Mouse (Mus musculus): ENCODE results near the gene Atp5h. TPM values are rescaled to one million over a fixed set of nuclear protein-coding genes. Genes with fewer than 3 reads are reported as not detected.
"Not testable (repeated sequence)": the region's sequence is repeated elsewhere in the genome, so short reads cannot be mapped to it uniquely, and the experiment has no call there.

Gene Atp5h
- 787 and 840 TPM in 2 replicates for polyA plus RNA-seq (2015; fragmentation: Nextera tagmentation; extraction: Ambion mirVana)

GRCm38 (mm10) chr11:115419531-115420237 is at the start of gene Atp5h, which contains the start of gene Kctd2:
Atp5h (minus strand) TSS chr11:115419962.
Kctd2 (plus strand) TSS chr11:115420128.
- Histone ChIP-seq H3K27me3 (no peaks in the 10 kb centered on the region), H3K4me3 (peak within 1 kb of the TSS; percentile 96), H3K27ac (peak within 1 kb of the TSS; percentile 91), H3K9ac (peak within 1 kb of the TSS; percentile 97), H3K4me1 (peaks cover 32% of the 10 kb centered on the region), H3K4me2 (peak within 1 kb of the TSS; percentile 93), H3K9me3 (no peaks in the 10 kb centered on the region), H3K36me3 (peaks cover 26% of the 10 kb centered on the region)
- under 1% methylated on average over 53 of the region's 56 CpGs for WGBS
- ATAC-seq (ENCODE audit: borderline replicate concordance, extremely low read depth, low FRiP score, low TSS enrichment), result peak; percentile 97

- WGBS, result 22% methylated on average over 4 of the region's 4 CpGs
- H3K9me3 ChIP-seq, result no peaks in the 10 kb centered on the region
- no peak overlapping the region for H3K27ac ChIP-seq
- no peak overlapping the region for H3K4me2 ChIP-seq
- H3K27me3 ChIP-seq, result no peaks in the 10 kb centered on the region
- no peak overlapping the region for H3K9ac ChIP-seq
- no peak for ATAC-seq (ENCODE audit: borderline replicate concordance, extremely low read depth, low FRiP score, low TSS enrichment)
- no peaks in the 10 kb centered on the region for H3K36me3 ChIP-seq
- no peak overlapping the region for H3K4me3 ChIP-seq
- H3K4me1 ChIP-seq, result no peaks in the 10 kb centered on the region
Measured at GRCm38 (mm10) chr11:115467217-115467618, 47.5 kb upstream of the Atp5h start.

GRCm38 (mm10) chr11:115464851-115465250 is 45.1 kb upstream of the Atp5h start:
- H3K36me3 ChIP-seq, result no peaks in the 10 kb centered on the region
- no peak overlapping the region for H3K4me2 ChIP-seq
- no peak for ATAC-seq (ENCODE audit: borderline replicate concordance, extremely low read depth, low FRiP score, low TSS enrichment)
- no peaks in the 10 kb centered on the region for H3K4me1 ChIP-seq
- H3K9ac ChIP-seq, result no peak overlapping the region
- WGBS, result 80% methylated on average over 8 of the region's 8 CpGs
- H3K27ac ChIP-seq, result no peak overlapping the region
- no peaks in the 10 kb centered on the region for H3K27me3 ChIP-seq
- H3K9me3 ChIP-seq, result no peaks in the 10 kb centered on the region
- no peak overlapping the region for H3K4me3 ChIP-seq

DNA sequence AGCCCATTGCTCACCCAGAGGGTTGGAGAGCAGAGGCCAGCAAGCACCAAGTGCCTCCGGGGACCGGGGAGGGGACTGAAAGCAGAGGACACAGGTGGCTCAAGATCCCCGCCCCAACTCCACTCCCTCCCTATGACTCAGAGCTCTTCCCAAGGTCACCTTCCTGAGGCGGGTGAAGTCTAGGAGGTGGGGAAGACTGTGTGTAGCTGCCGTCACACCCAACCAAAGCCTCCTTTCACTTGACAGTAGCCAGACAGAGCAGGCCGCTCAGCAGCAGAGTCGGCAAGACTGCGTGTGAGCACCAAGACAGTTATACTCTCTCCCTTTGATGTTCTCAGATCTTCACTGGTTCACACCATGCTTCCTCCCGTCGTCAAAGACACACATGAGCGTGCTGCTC is 43.6 kb upstream of the Atp5h start:
- Histone ChIP-seq H3K27ac (no peak overlapping the region), H3K4me2 (no peak overlapping the region), H3K36me3 (no peaks in the 10 kb centered on the region), H3K9me3 (no peaks in the 10 kb centered on the region), H3K9ac (no peak overlapping the region), H3K27me3 (no peaks in the 10 kb centered on the region), H3K4me3 (no peak overlapping the region), H3K4me1 (no peaks in the 10 kb centered on the region)
- 60% methylated on average over 11 of the region's 11 CpGs for WGBS
- no peak for ATAC-seq (ENCODE audit: borderline replicate concordance, extremely low read depth, low FRiP score, low TSS enrichment)

DNA sequence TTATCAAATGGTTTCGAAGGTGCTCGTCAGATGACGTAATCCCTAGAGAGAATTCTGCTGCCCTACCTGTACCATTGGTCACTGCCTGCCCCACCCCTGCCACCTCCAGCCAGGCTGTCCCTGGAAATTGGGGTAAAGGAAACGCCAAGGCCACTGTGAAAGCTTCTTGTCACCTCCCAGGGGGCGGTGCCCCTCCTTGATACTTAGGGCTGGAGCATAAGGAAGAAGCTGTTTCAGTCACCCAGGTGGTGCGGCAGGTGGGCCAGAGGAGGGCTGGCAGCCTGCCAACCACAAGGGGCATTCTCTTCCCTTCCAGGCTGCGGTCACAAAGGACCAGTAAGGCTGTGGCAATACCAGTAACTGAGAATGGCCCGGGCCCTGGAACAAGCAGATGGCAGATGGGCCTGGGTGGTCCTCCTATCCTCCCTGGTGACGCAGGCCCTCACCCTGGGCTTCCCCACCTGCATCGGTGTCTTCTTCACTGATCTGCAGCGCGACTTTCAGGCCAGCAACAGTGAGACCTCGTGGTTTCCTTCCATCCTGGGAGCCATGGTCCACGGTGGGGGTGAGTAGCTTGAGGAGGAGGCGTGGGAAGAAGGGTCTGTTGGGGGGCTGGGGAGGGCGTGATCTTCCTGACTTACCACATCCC is 42.6 kb upstream of the Atp5h start, which contains the start of gene Slc16a5:
Gene Slc16a5 (plus strand): TSS at position 232 of the 649 bp plus-strand sequence.
- no peak within 1 kb of the TSS for H3K27ac ChIP-seq
- H3K9ac ChIP-seq, result no peak within 1 kb of the TSS
- no peaks in the 10 kb centered on the region for H3K27me3 ChIP-seq
- no peaks in the 10 kb centered on the region for H3K36me3 ChIP-seq
- WGBS, result 65% methylated on average over 16 of the region's 16 CpGs
- H3K4me3 ChIP-seq, result no peak within 1 kb of the TSS
- no peaks in the 10 kb centered on the region for H3K9me3 ChIP-seq
- peaks cover 3% of the 10 kb centered on the region; the same call in 1 of the 2 replicates for H3K4me1 ChIP-seq
- peak; percentile 41; the same call in 1 of the 2 replicates for ATAC-seq (ENCODE audit: borderline replicate concordance, extremely low read depth, low FRiP score, low TSS enrichment)
- no peak within 1 kb of the TSS for H3K4me2 ChIP-seq

GRCm38 (mm10) chr11:115461846-115462242 is 42.1 kb upstream of the Atp5h start:
- no peak overlapping the region for H3K4me2 ChIP-seq
- peaks cover 6% of the 10 kb centered on the region; the same call in 1 of the 2 replicates for H3K4me1 ChIP-seq
- no peak for ATAC-seq (ENCODE audit: borderline replicate concordance, extremely low read depth, low FRiP score, low TSS enrichment)
- no peak overlapping the region for H3K27ac ChIP-seq
- no peaks in the 10 kb centered on the region for H3K27me3 ChIP-seq
- H3K4me3 ChIP-seq, result no peak overlapping the region
- no peaks in the 10 kb centered on the region for H3K9me3 ChIP-seq
- 62% methylated on average over 5 of the region's 5 CpGs for WGBS
- H3K9ac ChIP-seq, result no peak overlapping the region
- H3K36me3 ChIP-seq, result no peaks in the 10 kb centered on the region

- WGBS, result 26% methylated on average over 8 of the region's 8 CpGs
- H3K27me3 ChIP-seq, result no peaks in the 10 kb centered on the region
- H3K36me3 ChIP-seq, result no peaks in the 10 kb centered on the region
- no peak for ATAC-seq (ENCODE audit: borderline replicate concordance, extremely low read depth, low FRiP score, low TSS enrichment)
- H3K4me3 ChIP-seq, result no peak overlapping the region
- peaks cover 6% of the 10 kb centered on the region; the same call in 1 of the 2 replicates for H3K4me1 ChIP-seq
- no peak overlapping the region for H3K4me2 ChIP-seq
- no peak overlapping the region for H3K9ac ChIP-seq
- H3K27ac ChIP-seq, result no peak overlapping the region
- H3K9me3 ChIP-seq, result no peaks in the 10 kb centered on the region
Measured at GRCm38 (mm10) chr11:115460976-115461375, 41.2 kb upstream of the Atp5h start.

DNA sequence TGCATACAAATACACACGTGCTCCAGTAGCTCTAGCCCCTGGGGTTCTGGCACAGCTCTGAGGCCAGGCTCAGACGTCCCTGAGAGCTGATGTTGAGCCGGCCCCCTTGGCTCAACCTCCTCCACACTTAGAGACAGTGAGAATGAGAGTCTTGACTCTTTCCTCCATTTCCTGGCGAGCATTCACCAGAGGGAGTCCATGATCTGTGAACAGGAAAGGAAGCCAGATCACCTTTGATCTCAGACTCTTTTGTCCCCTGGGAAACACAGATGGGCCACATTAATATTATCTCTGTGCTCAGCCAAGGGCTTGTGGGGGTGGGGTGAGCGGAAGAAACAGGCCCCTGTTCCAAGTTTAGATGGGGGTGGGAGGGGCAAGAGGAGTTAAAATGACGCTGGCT is 37.6 kb upstream of the Atp5h start:
- Histone ChIP-seq H3K4me2 (no peak overlapping the region), H3K27ac (no peak overlapping the region), H3K36me3 (no peaks in the 10 kb centered on the region), H3K4me1 (peaks cover 6% of the 10 kb centered on the region; the same call in 1 of the 2 replicates), H3K9me3 (no peaks in the 10 kb centered on the region), H3K27me3 (no peaks in the 10 kb centered on the region), H3K9ac (no peak overlapping the region), H3K4me3 (no peak overlapping the region)
- ATAC-seq (ENCODE audit: borderline replicate concordance, extremely low read depth, low FRiP score, low TSS enrichment), result peak; percentile 59
- WGBS, result 17% methylated on average over 6 of the region's 6 CpGs

DNA sequence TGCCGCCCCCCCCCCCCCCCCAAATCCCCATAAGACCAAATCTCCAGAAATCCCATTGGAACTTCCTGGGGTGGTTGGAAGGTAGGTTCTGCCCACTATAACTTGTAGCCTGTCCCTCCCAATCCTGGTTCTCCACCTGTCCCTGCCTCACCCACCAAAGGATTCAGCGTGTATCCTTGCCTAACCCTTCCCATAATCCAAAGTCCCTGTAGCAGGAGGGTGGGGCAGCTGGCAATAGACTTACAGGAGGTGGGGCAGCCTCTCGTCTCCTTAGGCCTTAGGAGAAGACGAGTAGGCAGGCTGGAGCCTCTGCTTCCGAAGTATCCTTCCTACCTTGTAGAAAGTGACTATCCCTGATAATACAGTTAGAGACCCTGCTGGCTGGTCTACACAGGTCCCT is 36.4 kb upstream of the Atp5h start:
- ATAC-seq (ENCODE audit: borderline replicate concordance, extremely low read depth, low FRiP score, low TSS enrichment), result no peak
- H3K9me3 ChIP-seq, result no peaks in the 10 kb centered on the region
- no peak overlapping the region for H3K4me2 ChIP-seq
- H3K27ac ChIP-seq, result no peak overlapping the region
- no peak overlapping the region for H3K9ac ChIP-seq
- WGBS, result 90% methylated on average over 5 of the region's 5 CpGs
- H3K27me3 ChIP-seq, result no peaks in the 10 kb centered on the region
- peaks cover 6% of the 10 kb centered on the region; the same call in 1 of the 2 replicates for H3K4me1 ChIP-seq
- H3K4me3 ChIP-seq, result no peak overlapping the region
- H3K36me3 ChIP-seq, result no peaks in the 10 kb centered on the region

- ATAC-seq (ENCODE audit: borderline replicate concordance, extremely low read depth, low FRiP score, low TSS enrichment), result no peak
- WGBS, result 88% methylated on average over 15 of the region's 15 CpGs
Measured at GRCm38 (mm10) chr11:115455619-115456018, 35.9 kb upstream of the Atp5h start.

DNA sequence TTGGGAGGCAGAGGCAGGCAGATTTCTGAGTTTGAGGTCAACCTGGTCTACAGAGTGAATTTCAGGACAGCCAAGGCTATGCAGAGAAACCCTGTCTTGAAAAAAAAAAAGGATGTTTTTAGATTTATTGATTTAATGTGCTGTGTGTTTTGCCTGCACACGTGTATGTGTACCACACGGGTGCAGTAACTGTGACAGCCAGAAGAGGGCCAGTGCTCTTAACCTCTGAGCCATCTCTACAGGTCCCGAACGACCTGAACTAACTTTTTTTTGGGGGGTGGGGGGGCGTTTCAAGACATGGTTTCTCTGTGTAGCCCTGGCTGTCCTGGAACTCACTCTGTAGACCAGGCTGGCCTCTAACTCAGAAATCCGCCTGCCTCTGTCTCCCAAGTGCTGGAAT is 35.1 kb upstream of the Atp5h start:
- H3K4me2 ChIP-seq; ATAC-seq (ENCODE audit: borderline replicate concordance, extremely low read depth, low FRiP score, low TSS enrichment); H3K9ac ChIP-seq; H3K36me3 ChIP-seq; H3K4me3 ChIP-seq; H3K27me3 ChIP-seq; H3K9me3 ChIP-seq; H3K4me1 ChIP-seq; H3K27ac ChIP-seq: not testable (repeated sequence)
- 82% methylated on average over 6 of the region's 6 CpGs for WGBS

More at GRCm38 (mm10) chr11:115455619-115456018, 35.9 kb upstream of the Atp5h start:
- Histone ChIP-seq H3K4me3 (no peak overlapping the region), H3K36me3 (no peaks in the 10 kb centered on the region), H3K4me2 (no peak overlapping the region), H3K4me1 (peaks cover 6% of the 10 kb centered on the region; the same call in 1 of the 2 replicates), H3K27me3 (no peaks in the 10 kb centered on the region), H3K9ac (no peak overlapping the region), H3K9me3 (no peaks in the 10 kb centered on the region), H3K27ac (no peak overlapping the region)

- peaks cover 6% of the 10 kb centered on the region; the same call in 1 of the 2 replicates for H3K4me1 ChIP-seq
- H3K4me3 ChIP-seq, result no peak overlapping the region
- H3K27me3 ChIP-seq, result no peaks in the 10 kb centered on the region
- no peak overlapping the region for H3K27ac ChIP-seq
- 60% methylated on average over 4 of the region's 4 CpGs for WGBS
- H3K9me3 ChIP-seq, result no peaks in the 10 kb centered on the region
- no peak overlapping the region for H3K9ac ChIP-seq
- ATAC-seq (ENCODE audit: borderline replicate concordance, extremely low read depth, low FRiP score, low TSS enrichment), result no peak
- no peaks in the 10 kb centered on the region for H3K36me3 ChIP-seq
- no peak overlapping the region for H3K4me2 ChIP-seq
Measured at GRCm38 (mm10) chr11:115453306-115453705, 33.5 kb upstream of the Atp5h start.
